Mouse (Mus musculus): ENCODE results near the gene Mtm1. TPM values are rescaled to one million over a fixed set of nuclear protein-coding genes. Genes with fewer than 3 reads are reported as not detected.
A peak's percentile ranks its signal among the peaks of the same experiment; 100 is the strongest.

Gene Mtm1
- 5.2 and 5.7 TPM in 2 replicates for polyA plus RNA-seq (2015; fragmentation: Nextera tagmentation; extraction: Ambion mirVana)

GRCm38 (mm10) chrX:71210467-71210866 lies at the start of gene Mtm1:
Gene Mtm1, plus strand, starts transcription at chrX:71210767.
- Histone ChIP-seq H3K9me3 (replicated peaks) (no peaks in the 10 kb centered on the region), H3K27me3 (peaks cover 12% of the 10 kb centered on the region; the same call in 1 of the 2 replicates), H3K4me2 (no peak within 1 kb of the TSS), H3K27ac (no peak within 1 kb of the TSS), H3K4me3 (replicated peaks) (no peak within 1 kb of the TSS), H3K4me1 (no peaks in the 10 kb centered on the region), H3K36me3 (no peaks in the 10 kb centered on the region), H3K9ac (no peak within 1 kb of the TSS)
- no peak for ATAC-seq (replicated peaks; ENCODE audit: low FRiP score)
- WGBS: 58% methylated on average over 1 of the region's 1 CpGs

DNA sequence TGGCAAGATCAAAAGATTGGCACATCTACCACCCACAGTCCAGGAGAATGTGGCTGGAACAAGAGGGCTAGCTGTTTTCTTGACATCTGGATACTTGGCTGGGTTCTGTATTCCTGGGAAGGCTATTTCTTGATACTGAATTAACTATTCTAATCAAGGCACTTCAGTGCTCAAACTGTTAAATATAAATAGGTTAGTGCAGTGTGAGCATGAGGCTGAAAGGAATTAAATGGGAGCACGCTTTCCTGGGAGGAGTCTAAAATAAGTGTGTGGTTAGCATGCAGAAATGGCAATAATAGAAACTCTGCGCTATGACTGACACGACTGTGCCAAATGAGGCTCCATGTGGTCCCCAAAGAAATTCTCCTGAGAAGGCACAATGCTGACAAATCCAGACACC lies 29.0 kb upstream of the Mtm1 start:
- H3K9ac ChIP-seq: no peak overlapping the region
- no peak overlapping the region for H3K4me3 ChIP-seq (replicated peaks)
- no peaks in the 10 kb centered on the region for H3K9me3 ChIP-seq (replicated peaks)
- no peaks in the 10 kb centered on the region for H3K36me3 ChIP-seq
- 83% methylated on average over 3 of the region's 3 CpGs for WGBS
- no peak for ATAC-seq (replicated peaks; ENCODE audit: low FRiP score)
- no peak overlapping the region for H3K27ac ChIP-seq
- no peaks in the 10 kb centered on the region for H3K4me1 ChIP-seq
- peaks cover 24% of the 10 kb centered on the region for H3K27me3 ChIP-seq
- no peak overlapping the region for H3K4me2 ChIP-seq

- H3K4me3 ChIP-seq (replicated peaks): no peak overlapping the region
- peaks cover 27% of the 10 kb centered on the region for H3K27me3 ChIP-seq
- WGBS: 87% methylated on average over 4 of the region's 4 CpGs
- H3K9ac ChIP-seq: no peak overlapping the region
- ATAC-seq (replicated peaks; ENCODE audit: low FRiP score): no peak
- no peak overlapping the region for H3K27ac ChIP-seq
- H3K4me2 ChIP-seq: no peak overlapping the region
- no peaks in the 10 kb centered on the region for H3K36me3 ChIP-seq
- no peaks in the 10 kb centered on the region for H3K9me3 ChIP-seq (replicated peaks)
- no peaks in the 10 kb centered on the region for H3K4me1 ChIP-seq
These were observed 26.9 kb upstream of the Mtm1 start for GRCm38 (mm10) chrX:71183671-71184070.

DNA sequence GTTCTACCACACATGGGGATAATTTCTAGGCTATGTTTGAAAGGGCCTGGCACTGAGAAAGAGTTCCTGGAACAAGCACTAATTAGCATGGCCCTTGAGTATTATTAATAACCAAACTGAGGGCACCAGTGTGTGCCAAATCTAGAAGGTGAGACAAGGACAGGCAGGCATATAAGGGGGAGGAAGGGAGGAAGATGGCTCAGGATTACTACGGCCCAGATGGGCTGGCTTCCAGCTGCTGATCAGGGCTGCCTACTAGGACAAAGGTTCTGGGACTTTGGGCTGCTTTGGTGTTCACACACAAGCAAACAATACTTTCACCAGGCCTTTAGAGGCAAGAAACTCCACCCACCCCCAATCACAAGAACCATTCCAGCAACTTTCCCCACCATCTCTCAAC lies 24.2 kb upstream of the Mtm1 start:
- H3K4me1 ChIP-seq: no peaks in the 10 kb centered on the region
- H3K9ac ChIP-seq: no peak overlapping the region
- no peak overlapping the region for H3K27ac ChIP-seq
- H3K9me3 ChIP-seq (replicated peaks): no peaks in the 10 kb centered on the region
- H3K36me3 ChIP-seq: no peaks in the 10 kb centered on the region
- ATAC-seq (replicated peaks; ENCODE audit: low FRiP score): no peak
- 83% methylated on average over 1 of the region's 1 CpGs for WGBS
- no peak overlapping the region for H3K4me3 ChIP-seq (replicated peaks)
- H3K4me2 ChIP-seq: no peak overlapping the region
- H3K27me3 ChIP-seq: peaks cover 31% of the 10 kb centered on the region

- Histone ChIP-seq H3K36me3 (no peaks in the 10 kb centered on the region), H3K4me3 (replicated peaks) (no peak overlapping the region), H3K9me3 (replicated peaks) (no peaks in the 10 kb centered on the region), H3K4me1 (no peaks in the 10 kb centered on the region), H3K4me2 (no peak overlapping the region), H3K9ac (no peak overlapping the region), H3K27ac (no peak overlapping the region), H3K27me3 (peaks cover 16% of the 10 kb centered on the region; the same call in 1 of the 2 replicates)
- 77% methylated on average over 2 of the region's 2 CpGs for WGBS
- ATAC-seq (replicated peaks; ENCODE audit: low FRiP score): no peak
These were observed 5.8 kb upstream of the Mtm1 start for GRCm38 (mm10) chrX:71204776-71205175.

- no peak overlapping the region for H3K4me2 ChIP-seq
- no peak overlapping the region for H3K4me3 ChIP-seq (replicated peaks)
- no peaks in the 10 kb centered on the region for H3K9me3 ChIP-seq (replicated peaks)
- H3K36me3 ChIP-seq: no peaks in the 10 kb centered on the region
- peaks cover 20% of the 10 kb centered on the region; the same call in 1 of the 2 replicates for H3K27me3 ChIP-seq
- ATAC-seq (replicated peaks; ENCODE audit: low FRiP score): no peak
- no peak overlapping the region for H3K9ac ChIP-seq
- WGBS: 89% methylated on average over 1 of the region's 1 CpGs
- no peaks in the 10 kb centered on the region for H3K4me1 ChIP-seq
- no peak overlapping the region for H3K27ac ChIP-seq
These were observed 4.6 kb upstream of the Mtm1 start for GRCm38 (mm10) chrX:71205821-71206542.

GRCm38 (mm10) chrX:71206595-71206994 lies 4.0 kb upstream of the Mtm1 start:
- Histone ChIP-seq H3K36me3 (no peaks in the 10 kb centered on the region), H3K4me1 (no peaks in the 10 kb centered on the region), H3K4me2 (no peak overlapping the region), H3K9me3 (replicated peaks) (no peaks in the 10 kb centered on the region), H3K9ac (no peak overlapping the region), H3K27ac (no peak overlapping the region), H3K4me3 (replicated peaks) (no peak overlapping the region), H3K27me3 (peaks cover 20% of the 10 kb centered on the region; the same call in 1 of the 2 replicates)
- ATAC-seq (replicated peaks; ENCODE audit: low FRiP score): no peak
- WGBS: 82% methylated on average over 1 of the region's 1 CpGs

DNA sequence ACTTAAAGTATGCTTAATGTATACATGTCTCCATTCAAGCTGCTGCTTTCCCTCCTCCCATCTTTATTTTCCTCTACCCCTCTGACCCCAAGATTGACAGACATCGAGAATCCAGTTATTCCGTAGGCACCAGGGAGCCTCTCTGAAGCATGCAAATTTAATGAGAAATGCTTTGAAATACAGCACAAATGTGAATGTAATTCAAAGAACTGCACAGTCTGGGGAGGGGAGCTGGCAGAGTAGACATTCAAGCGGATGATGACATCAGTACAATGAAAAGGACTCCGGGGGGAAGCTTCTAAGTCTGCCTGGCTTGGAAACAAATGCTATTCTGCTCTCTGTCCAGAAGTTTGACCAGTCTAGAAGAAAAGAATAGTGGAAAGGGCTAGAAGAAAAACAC lies 2.3 kb downstream of the Mtm1 start:
- Histone ChIP-seq H3K36me3 (no peaks in the 10 kb centered on the region), H3K27ac (no peak overlapping the region), H3K9ac (no peak overlapping the region), H3K4me2 (no peak overlapping the region), H3K27me3 (0 out of 2 replicates have a peak, but pooled peaks cover 16% of the 10 kb centered on the region), H3K4me3 (replicated peaks) (no peak overlapping the region), H3K4me1 (no peaks in the 10 kb centered on the region), H3K9me3 (replicated peaks) (no peaks in the 10 kb centered on the region)
- 84% methylated on average over 4 of the region's 4 CpGs for WGBS
- no peak for ATAC-seq (replicated peaks; ENCODE audit: low FRiP score)

- no peaks in the 10 kb centered on the region for H3K36me3 ChIP-seq
- ATAC-seq (replicated peaks; ENCODE audit: low FRiP score): peak; percentile 99
- no peak overlapping the region for H3K27ac ChIP-seq
- H3K4me1 ChIP-seq: no peaks in the 10 kb centered on the region
- 26% methylated on average over 20 of the region's 20 CpGs for WGBS
- peak overlapping the region; percentile 55 for H3K4me3 ChIP-seq (replicated peaks)
- no peaks in the 10 kb centered on the region for H3K9me3 ChIP-seq (replicated peaks)
- peak overlapping the region; percentile 76 for H3K4me2 ChIP-seq
- peak overlapping the region; percentile 42 for H3K9ac ChIP-seq
- H3K27me3 ChIP-seq: peaks cover 17% of the 10 kb centered on the region; the same call in 1 of the 2 replicates
These were observed 4.0 kb downstream of the Mtm1 start for GRCm38 (mm10) chrX:71214441-71215112.

GRCm38 (mm10) chrX:71215113-71215708 lies 4.6 kb downstream of the Mtm1 start:
- no peaks in the 10 kb centered on the region for H3K9me3 ChIP-seq (replicated peaks)
- H3K27ac ChIP-seq: no peak overlapping the region
- H3K27me3 ChIP-seq: peaks cover 17% of the 10 kb centered on the region; the same call in 1 of the 2 replicates
- no peaks in the 10 kb centered on the region for H3K36me3 ChIP-seq
- H3K4me2 ChIP-seq: peak overlapping the region; percentile 76
- ATAC-seq (replicated peaks; ENCODE audit: low FRiP score): peak; percentile 86
- peak overlapping the region; percentile 55 for H3K4me3 ChIP-seq (replicated peaks)
- 20% methylated on average over 26 of the region's 27 CpGs for whole genome bisulfite sequencing
- no peaks in the 10 kb centered on the region for H3K4me1 ChIP-seq
- H3K9ac ChIP-seq: peak overlapping the region; percentile 42

DNA sequence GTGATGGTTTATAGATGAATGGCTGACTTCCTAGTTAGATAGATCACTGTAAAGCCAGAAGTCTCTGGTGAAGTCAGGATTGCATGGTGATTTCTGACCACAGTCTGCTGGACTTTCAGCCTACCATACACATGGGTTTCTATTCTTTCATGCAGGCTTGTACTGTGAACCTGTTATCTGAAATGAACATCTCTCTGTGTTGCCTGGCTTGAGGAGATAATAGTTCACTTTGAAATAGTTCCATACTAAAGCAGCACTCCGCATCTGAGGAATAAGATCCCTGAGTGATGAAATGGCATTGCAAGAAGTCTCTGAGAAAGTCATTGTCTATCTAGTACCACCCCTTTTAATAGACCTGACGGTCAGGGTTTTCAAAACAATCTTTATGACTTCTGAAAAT lies 6.3 kb downstream of the Mtm1 start:
- 83% methylated on average over 2 of the region's 2 CpGs for WGBS
- Histone ChIP-seq H3K4me1 (no peaks in the 10 kb centered on the region), H3K9ac (no peak overlapping the region), H3K9me3 (replicated peaks) (no peaks in the 10 kb centered on the region), H3K27ac (no peak overlapping the region), H3K27me3 (peaks cover 13% of the 10 kb centered on the region; the same call in 1 of the 2 replicates), H3K4me2 (no peak overlapping the region), H3K4me3 (replicated peaks) (no peak overlapping the region), H3K36me3 (no peaks in the 10 kb centered on the region)
- no peak for ATAC-seq (replicated peaks; ENCODE audit: low FRiP score)

GRCm38 (mm10) chrX:71218853-71219252 lies 8.3 kb downstream of the Mtm1 start:
- no peak for ATAC-seq (replicated peaks; ENCODE audit: low FRiP score)
- Histone ChIP-seq H3K9ac (no peak overlapping the region), H3K9me3 (replicated peaks) (no peaks in the 10 kb centered on the region), H3K4me3 (replicated peaks) (no peak overlapping the region), H3K4me2 (no peak overlapping the region), H3K27me3 (peaks cover 16% of the 10 kb centered on the region; the same call in 1 of the 2 replicates), H3K4me1 (no peaks in the 10 kb centered on the region), H3K27ac (no peak overlapping the region), H3K36me3 (no peaks in the 10 kb centered on the region)
- WGBS: 61% methylated on average over 3 of the region's 3 CpGs

All from kidney, embryonic 15.5 days (tissue).